In genomic region chr6:40303379-40303778, GRCm38 (mm10) we compare ENCODE assay signal across 9 mouse cellular contexts. TPM values are rescaled to one million over a fixed set of nuclear protein-coding genes. Genes with fewer than 3 reads are reported as not detected.
DNase-seq lines count a peak whose midpoint lies in the region; ATAC-seq and TF ChIP-seq lines count a peak whose summit lies in the region.
"Had no signal": no experiment of that assay in that cellular context is flagged by ENCODE, and none has a peak within 500 bp of the region (broad histone marks: within the 10 kb centered on the region; RNA-seq: fewer than 3 reads in every experiment).

No protein-coding gene starts in this region.

- no peak overlapping the region for H3K9ac ChIP-seq in kidney, embryonic 14.5 days (ENCODE audit: low read depth, low read length)
- H3K9ac ChIP-seq in hindbrain, postnatal 0 days (replicated peaks; ENCODE audit: low read length): no peak overlapping the region
- H3K9ac ChIP-seq: limb, embryonic 15.5 days had no signal

- H3K36me3 ChIP-seq in kidney, adult 2 months (ENCODE audit: control insufficient read depth, insufficient read depth, low read length): no peaks in the 10 kb centered on the region
- H3K36me3 ChIP-seq in kidney, embryonic 14.5 days (ENCODE audit: control insufficient read depth, insufficient read depth, low read length): no peaks in the 10 kb centered on the region
- no peaks in the 10 kb centered on the region for H3K36me3 ChIP-seq in hindbrain, postnatal 0 days (ENCODE audit: insufficient read depth, low read length)
- H3K36me3 ChIP-seq: limb, embryonic 15.5 days had no signal

- no peak for TF ChIP-seq POLR2A in kidney, adult 2 months (IDR thresholded peaks at IDR 0.05; ENCODE audit: low read depth, low read length)
- TF ChIP-seq POLR2A in embryonic fibroblast, embryonic 13.5 days (IDR thresholded peaks at IDR 0.05; ENCODE audit: low read depth, low read length): no peak

- ATAC-seq in kidney, embryonic 14.5 days (ENCODE audit: low FRiP score, low TSS enrichment): no peak
- peak; percentile 87 for ATAC-seq in hindbrain, postnatal 0 days
- no peak for ATAC-seq in granulocyte monocyte progenitor cell, adult 5-6 weeks (replicated peaks; ENCODE audit: poor library complexity, severe bottlenecking)

- WGBS in kidney, adult 2 months: 15% methylated on average over 6 of the region's 6 CpGs
- WGBS in kidney, embryonic 14.5 days: 19% methylated on average over 6 of the region's 6 CpGs
- 13% methylated on average over 6 of the region's 6 CpGs for WGBS in hindbrain, postnatal 0 days

- H3K27me3 ChIP-seq in kidney, adult 2 months (replicated peaks; ENCODE audit: control insufficient read depth, insufficient read depth, low read length): no peaks in the 10 kb centered on the region
- H3K27me3 ChIP-seq in kidney, embryonic 14.5 days (ENCODE audit: control insufficient read depth, insufficient read depth, low read length): no peaks in the 10 kb centered on the region
- H3K27me3 ChIP-seq in hindbrain, postnatal 0 days (ENCODE audit: insufficient read depth, low read length): no peaks in the 10 kb centered on the region
- H3K27me3 ChIP-seq: limb, embryonic 15.5 days had no signal

- H3K9me3 ChIP-seq in kidney, embryonic 14.5 days (ENCODE audit: control insufficient read depth, low read length): no peaks in the 10 kb centered on the region
- no peaks in the 10 kb centered on the region for H3K9me3 ChIP-seq in hindbrain, postnatal 0 days (ENCODE audit: low read length)
- H3K9me3 ChIP-seq: limb, embryonic 15.5 days had no signal

- DNase-seq in kidney, adult 2 months: peak; percentile 65
- DNase-seq in adrenal gland, postnatal 25 days: peak; percentile 58
- peak; percentile 90 for DNase-seq in hindbrain, postnatal 0 days (ENCODE audit: low spot score)
- peak; percentile 81 to 93 for DNase-seq in left cerebral cortex, postnatal 25 days (ENCODE audit: low spot score in 2 of 2)
- peak; percentile 79 for DNase-seq in retina, embryonic 14.5 days (ENCODE audit: low spot score)

- H3K4me3 ChIP-seq in kidney, adult 2 months (ENCODE audit: insufficient read depth, low read depth, low read length): no peak overlapping the region
- H3K4me3 ChIP-seq in kidney, embryonic 14.5 days (ENCODE audit: low read length): no peak overlapping the region
- no peak overlapping the region for H3K4me3 ChIP-seq in embryonic fibroblast, embryonic 13.5 days (ENCODE audit: insufficient read depth, low read length)
- H3K4me3 ChIP-seq in hindbrain, postnatal 0 days (ENCODE audit: low read length): no peak overlapping the region
- H3K4me3 ChIP-seq: limb, embryonic 15.5 days had no signal

- intact Hi-C loops in left cerebral cortex, postnatal 25 days (cut with DNase I): loop anchor here (1.0 to 10.0 kb wide), 3 partner anchors 66 to 433 kb away; no protein-coding TSS in a partner anchor

- H3K4me2 ChIP-seq in kidney, embryonic 14.5 days (replicated peaks; ENCODE audit: low read depth, low read length): no peak overlapping the region
- H3K4me2 ChIP-seq in hindbrain, postnatal 0 days (ENCODE audit: low read depth, low read length): no peak overlapping the region
- H3K4me2 ChIP-seq: limb, embryonic 15.5 days had no signal

- no peaks in the 10 kb centered on the region for H3K4me1 ChIP-seq in kidney, adult 2 months (ENCODE audit: control insufficient read depth, insufficient read depth, low read length)
- H3K4me1 ChIP-seq in kidney, embryonic 14.5 days (ENCODE audit: control insufficient read depth, insufficient read depth, low read length): no peaks in the 10 kb centered on the region
- no peaks in the 10 kb centered on the region for H3K4me1 ChIP-seq in embryonic fibroblast, embryonic 13.5 days (ENCODE audit: control insufficient read depth, insufficient read depth, low read length)
- H3K4me1 ChIP-seq in hindbrain, postnatal 0 days (ENCODE audit: insufficient read depth, low read length): no peaks in the 10 kb centered on the region
- H3K4me1 ChIP-seq: limb, embryonic 15.5 days had no signal

- TF ChIP-seq CTCF in kidney, adult 2 months (conservative IDR thresholded peaks at IDR 0.05; ENCODE audit: insufficient read depth, insufficient read length, low read depth, low read length): peak; percentile 60
- TF ChIP-seq CTCF in embryonic fibroblast, embryonic 13.5 days (IDR thresholded peaks at IDR 0.05; ENCODE audit: borderline replicate concordance, insufficient read depth, low read length): peak; percentile 20; the same call in 1 of the 2 replicates
- TF ChIP-seq CTCF in hindbrain, postnatal 0 days (IDR thresholded peaks at IDR 0.05; ENCODE audit: low read depth): peak; percentile 87

- H3K27ac ChIP-seq in kidney, adult 2 months (ENCODE audit: insufficient read depth, low read depth, low read length): no peak overlapping the region
- no peak overlapping the region for H3K27ac ChIP-seq in kidney, embryonic 14.5 days (ENCODE audit: low read depth, low read length)
- no peak overlapping the region for H3K27ac ChIP-seq in embryonic fibroblast, embryonic 13.5 days (ENCODE audit: insufficient read depth, low read length)
- no peak overlapping the region for H3K27ac ChIP-seq in hindbrain, postnatal 0 days
- H3K27ac ChIP-seq: limb, embryonic 15.5 days had no signal

RNA-seq across cellular contexts. Expression of gene Agk, which starts 21.6 kb away (rescaled TPM):
- 13.5 and 15.6 TPM in 2 replicates for polyA plus RNA-seq in kidney, adult 2 months (2012; rRNA removed)
- 47.3 and 56.0 TPM in 2 replicates for polyA plus RNA-seq in kidney, embryonic 14.5 days (2014; fragmentation: Nextera tagmentation; extraction: Ambion mirVana)
- total RNA-seq in adrenal gland, postnatal 25 days (2021): 39.4 and 48.6 TPM in 2 replicates
- polyA plus RNA-seq in embryonic fibroblast, embryonic 13.5 days (2011; ENCODE audit: insufficient read length, low read depth, missing spikeins): 18.3 and 21.3 TPM in 2 replicates
- 40.6 and 59.6 TPM in 2 replicates for total RNA-seq in hindbrain, postnatal 0 days (2014; rRNA removed)
- polyA plus RNA-seq in hindbrain, postnatal 0 days (2015; fragmentation: Nextera tagmentation; extraction: Ambion mirVana): 53.3 and 57.9 TPM in 2 replicates
- 10 to 100 TPM; 44.4 to 48.9 TPM for total RNA-seq in left cerebral cortex, postnatal 25 days (2021)
- 23.5 and 24.3 TPM in 2 replicates for total RNA-seq in granulocyte monocyte progenitor cell, adult 5-6 weeks (2014; fragmentation: Nextera tagmentation)
- total RNA-seq in granulocyte monocyte progenitor cell, adult 5-6 weeks (2017): 33.6 and 34.0 TPM in 2 replicates

Comparison
In these comparisons a context has a peak if more than half of its experiments do, and no peak if none do; other contexts are left out.
1. CTCF ChIP-seq: peak in every context shown above with its lines; median percentile 87 in hindbrain, postnatal 0 days; 60 in kidney, adult 2 months; 20 in embryonic fibroblast, embryonic 13.5 days.